Mouse (Mus musculus) heart, adult 2 months (tissue): ENCODE data around the gene Erlec1.

Experiments
- CTCF ChIP-seq: fragments of 200-600 bp; IDR thresholded peaks from 2 replicates; pipeline ENCODE4 v1.8.1; 2022; ENCODE audit warnings: antibody characterized with exemption, mild to moderate bottlenecking, moderate library complexity
- EP300 ChIP-seq: fragments of 200-500 bp; IDR thresholded peaks from 2 replicates; pipeline ENCODE4 v1.6.1; 2011; ENCODE audit warnings: low read depth, low read length, control low read depth; ENCODE audit not compliant: insufficient read depth
- POLR2A ChIP-seq: fragments of 200-500 bp; IDR thresholded peaks from 2 replicates; pipeline ENCODE4 v1.6.1; 2011; ENCODE audit warnings: mild to moderate bottlenecking, low read depth, low read length, control low read depth; ENCODE audit not compliant: insufficient read depth

DNA sequence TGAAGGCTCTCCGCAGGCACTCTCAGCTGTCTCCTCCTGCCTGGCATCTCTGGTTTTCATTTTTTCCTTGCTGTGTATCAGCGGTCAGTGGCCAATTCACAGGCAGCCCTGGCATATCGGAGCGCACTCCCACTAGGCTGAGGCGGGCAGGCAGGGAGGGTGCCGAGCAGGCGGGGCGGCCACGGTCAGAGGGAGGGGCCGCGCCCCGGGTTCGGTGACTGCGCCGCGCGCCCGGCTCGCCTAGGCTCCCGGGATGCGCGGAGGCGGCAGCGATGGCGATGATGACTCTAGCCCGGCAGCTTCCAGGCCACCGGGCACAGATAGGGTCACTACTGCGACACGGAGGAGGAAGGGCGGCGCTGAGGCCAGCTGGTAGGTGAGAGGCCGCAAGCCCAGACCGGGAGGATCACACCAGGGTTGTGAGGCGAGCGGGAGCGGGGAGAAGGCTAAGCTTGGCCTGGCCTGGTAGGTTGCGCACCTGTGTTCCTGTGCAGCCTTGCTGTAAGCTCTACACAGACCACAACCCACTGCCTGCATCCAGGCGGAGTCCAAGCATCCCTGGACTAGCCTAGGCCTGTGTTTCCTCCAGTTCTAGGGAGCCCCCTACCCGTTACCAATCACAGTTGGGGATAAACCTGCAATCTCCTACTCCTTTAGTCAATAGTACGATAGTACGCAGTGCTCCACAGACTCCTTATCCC, 68.8 kb downstream of the Erlec1 start, which contains the start of the genes Gpr75 and Asb3:
- TF ChIP-seq CTCF (no peak), POLR2A (no peak), EP300 (0 out of 2 replicates have a peak, but pooled peaks have one; percentile 11)
